Mouse (Mus musculus) spleen, adult 2 months (tissue): ENCODE measurements at regions not wholly inside any gene's neighbourhood (a gene's known extent, or its start where the extent isn't known, plus 50 kb on each side); places are given as distances from the start of the nearest gene placed in this dataset.

ENCODE experiments used
- DNase-seq, 2 experiments: peaks; one replicate each; pipeline versions ENCODE4 v3.0.0 to v3.0.0-alpha.2; 2012 to 2021; ENCODE audit warnings: low spot score in 2 of 2, low read depth in 1 of 2
- H3K27ac ChIP-seq: fragments of 200-500 bp; 2 replicates; pipeline ENCODE4 v1.5.1; 2012; ENCODE audit warnings: low read length, inconsistent platforms; ENCODE audit not compliant: insufficient read depth
- H3K27me3 ChIP-seq: fragments of 200-500 bp; 2 replicates; pipeline ENCODE4 v1.6.1; 2012; ENCODE audit warnings: mild to moderate bottlenecking, moderate library complexity, low read length, inconsistent platforms; ENCODE audit not compliant: control insufficient read depth, insufficient read depth
- H3K36me3 ChIP-seq: fragments of 200-500 bp; 2 replicates; pipeline ENCODE4 v1.6.1; 2012; ENCODE audit warnings: mild to moderate bottlenecking, low read length, inconsistent platforms; ENCODE audit not compliant: control insufficient read depth, insufficient read depth
- H3K4me1 ChIP-seq: fragments of 200-500 bp; 2 replicates; pipeline ENCODE4 v1.6.1; 2011; ENCODE audit warnings: inconsistent platforms; ENCODE audit not compliant: control insufficient read depth, insufficient read depth, insufficient read length
- H3K4me3 ChIP-seq: fragments of 200-500 bp; 2 replicates; pipeline ENCODE4 v1.5.1; 2011; ENCODE audit warnings: mild to moderate bottlenecking, inconsistent platforms; ENCODE audit not compliant: insufficient read depth, insufficient read length; ENCODE audit errors: extremely low read depth
- CTCF ChIP-seq: fragments of 200-500 bp; IDR thresholded peaks from 2 replicates; pipeline ENCODE4 v1.5.1; 2011; ENCODE audit warnings: mild to moderate bottlenecking, inconsistent platforms; ENCODE audit not compliant: insufficient read depth, insufficient read length, insufficient replicate concordance; ENCODE audit errors: extremely low read depth
- POLR2A ChIP-seq: fragments of 200-500 bp; IDR thresholded peaks from 2 replicates; pipeline ENCODE4 v1.6.1; 2011; ENCODE audit warnings: low read depth, low read length, inconsistent platforms
- WGBS: fragments of 180-500 bp; shearing (Covaris S2); methylation state at CpG from one replicate; pipeline ENCODE4 v1.1.7; 2018; 5-methylcytosine and 5-hydroxymethylcytosine counted together

DNA sequence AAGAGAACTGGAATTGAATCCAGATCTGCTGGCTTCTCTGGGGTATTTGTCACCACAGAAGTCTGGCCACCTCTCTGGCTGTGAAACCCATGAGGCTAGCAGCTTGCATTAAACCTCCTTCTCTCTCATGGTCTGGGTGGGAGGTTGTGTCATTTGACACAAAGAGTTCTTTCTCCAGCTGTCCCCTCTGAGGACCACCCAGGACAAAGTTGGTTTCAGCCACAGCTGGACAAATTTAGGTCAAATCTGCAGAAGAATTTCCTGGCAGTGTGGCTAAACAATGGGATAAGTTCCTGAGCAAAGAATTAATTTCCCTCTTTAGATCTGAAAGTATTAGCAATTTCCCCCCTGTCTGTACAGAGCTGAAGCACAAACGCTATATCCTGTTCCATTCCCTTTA, 73.9 kb upstream of the Trib2 start:
- 82% methylated on average over 1 of the region's 1 CpGs for WGBS
- no peaks in the 10 kb centered on the region for H3K4me1 ChIP-seq
- no peak for DNase-seq
- no peak overlapping the region for H3K27ac ChIP-seq
- H3K27me3 ChIP-seq = no peaks in the 10 kb centered on the region
- H3K4me3 ChIP-seq = no peak overlapping the region
- H3K36me3 ChIP-seq = no peaks in the 10 kb centered on the region
- no peak for TF ChIP-seq CTCF
- TF ChIP-seq POLR2A = no peak

- no peak overlapping the region for H3K4me3 ChIP-seq
- 84% methylated on average over 7 of the region's 7 CpGs for WGBS
- TF ChIP-seq POLR2A (no peak), CTCF (no peak)
These were observed 63.2 kb upstream of the Trib2 start for GRCm38 (mm10) chr12:15879907-15880430.

More at GRCm38 (mm10) chr12:15879907-15880430, 63.2 kb upstream of the Trib2 start:
- Histone ChIP-seq H3K27ac (no peak overlapping the region), H3K27me3 (no peaks in the 10 kb centered on the region), H3K4me1 (no peaks in the 10 kb centered on the region), H3K36me3 (no peaks in the 10 kb centered on the region)
- no peak for DNase-seq
